Mouse (Mus musculus): ENCODE data around the gene Utp18.

Utp18 gene

DNA sequence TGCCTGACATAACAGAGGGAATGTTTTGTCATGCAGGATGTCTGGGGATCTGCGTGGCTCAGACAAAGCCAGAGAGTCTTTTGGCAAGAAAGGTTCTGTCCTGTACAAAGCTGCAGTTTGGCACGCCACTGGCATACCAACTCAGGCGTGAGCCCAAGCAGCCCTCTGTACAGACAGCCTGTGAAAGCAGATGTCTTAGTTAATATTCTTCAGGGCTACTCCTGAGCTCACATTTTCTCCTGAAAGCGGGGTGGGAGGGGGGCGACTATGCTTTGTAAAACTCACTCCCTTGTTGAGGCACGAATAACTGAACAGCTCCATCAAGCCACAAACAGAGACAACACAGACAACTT, 56.3 kb downstream of the Utp18 start:
- in situ Hi-C loops (cut with MboI, MseI), result no loop called here

DNA sequence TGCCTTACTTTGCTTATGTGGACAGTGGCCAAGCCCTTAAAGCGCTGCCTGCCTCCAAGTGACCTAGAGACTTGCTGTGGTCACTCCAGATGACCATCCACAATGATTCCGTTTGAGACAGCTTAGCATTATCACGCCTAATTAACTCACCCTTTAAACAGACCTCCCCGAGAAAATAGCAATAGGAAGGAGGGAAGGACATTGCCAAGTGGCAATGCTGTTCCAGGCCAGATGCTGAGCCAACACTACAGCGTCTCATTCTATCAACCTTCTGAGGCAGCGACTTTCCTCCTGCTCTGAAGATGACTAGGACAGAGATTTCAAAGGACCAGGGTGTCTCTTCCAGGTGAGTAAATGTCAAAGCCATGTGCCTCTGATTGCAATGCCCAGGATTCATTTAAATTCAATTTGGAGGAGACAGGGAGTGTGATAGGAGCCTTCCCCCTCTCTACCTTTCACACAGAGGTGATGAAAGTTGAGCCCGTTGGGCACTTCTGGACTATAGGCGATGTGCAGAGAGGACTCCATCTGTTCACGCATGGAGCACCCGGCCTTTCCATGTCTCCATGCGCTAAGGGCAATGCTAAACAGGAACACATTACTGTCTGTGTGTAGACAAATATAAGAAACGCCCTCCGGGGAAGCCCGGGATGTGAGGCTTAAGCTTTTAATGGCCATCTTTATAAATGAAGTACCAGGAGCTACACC, 56.8 kb downstream of the Utp18 start:
- in situ Hi-C loops (cut with MboI, MseI), result no loop called here

DNA sequence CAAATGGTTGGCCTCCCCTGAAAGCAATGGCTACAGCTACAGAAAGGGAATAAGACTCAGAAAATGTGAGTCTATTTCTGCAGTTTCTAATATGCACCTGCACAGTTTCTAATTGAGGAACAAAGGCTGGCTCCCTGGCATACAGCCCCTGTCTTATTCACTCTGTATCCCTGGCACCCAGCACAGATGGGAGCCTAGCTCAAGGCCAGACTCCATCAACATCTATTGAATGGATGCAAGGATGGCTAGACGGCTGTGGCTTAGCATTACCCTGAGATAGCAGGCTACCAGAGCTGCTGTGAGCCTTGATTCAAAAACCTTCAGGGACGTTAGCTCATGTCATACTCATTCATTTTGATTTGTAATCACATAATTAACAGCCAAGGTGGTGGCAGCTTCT, 63.3 kb downstream of the Utp18 start:
- in situ Hi-C loops (cut with MboI, MseI), result no loop called here

DNA sequence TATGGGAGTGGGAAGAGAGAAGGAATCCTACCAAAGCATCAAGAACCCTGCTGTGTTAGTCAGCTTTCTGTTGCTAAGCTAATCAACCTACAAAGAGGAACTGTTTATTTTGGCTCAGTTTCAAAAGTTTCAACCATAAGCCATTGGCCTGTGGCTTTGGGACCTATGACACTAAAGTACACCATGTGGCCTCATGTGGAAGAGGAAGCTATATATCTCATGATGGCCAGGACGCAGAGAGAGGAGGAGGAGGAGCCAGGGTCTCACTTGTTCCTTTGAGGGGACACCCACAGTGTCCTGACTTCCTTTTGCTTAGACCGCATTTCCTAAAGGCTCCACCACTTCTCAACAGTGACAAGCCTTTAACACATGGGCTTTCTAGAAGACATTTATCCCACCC, 64.0 kb downstream of the Utp18 start:
- in situ Hi-C loops (cut with MboI, MseI), result no loop called here

DNA sequence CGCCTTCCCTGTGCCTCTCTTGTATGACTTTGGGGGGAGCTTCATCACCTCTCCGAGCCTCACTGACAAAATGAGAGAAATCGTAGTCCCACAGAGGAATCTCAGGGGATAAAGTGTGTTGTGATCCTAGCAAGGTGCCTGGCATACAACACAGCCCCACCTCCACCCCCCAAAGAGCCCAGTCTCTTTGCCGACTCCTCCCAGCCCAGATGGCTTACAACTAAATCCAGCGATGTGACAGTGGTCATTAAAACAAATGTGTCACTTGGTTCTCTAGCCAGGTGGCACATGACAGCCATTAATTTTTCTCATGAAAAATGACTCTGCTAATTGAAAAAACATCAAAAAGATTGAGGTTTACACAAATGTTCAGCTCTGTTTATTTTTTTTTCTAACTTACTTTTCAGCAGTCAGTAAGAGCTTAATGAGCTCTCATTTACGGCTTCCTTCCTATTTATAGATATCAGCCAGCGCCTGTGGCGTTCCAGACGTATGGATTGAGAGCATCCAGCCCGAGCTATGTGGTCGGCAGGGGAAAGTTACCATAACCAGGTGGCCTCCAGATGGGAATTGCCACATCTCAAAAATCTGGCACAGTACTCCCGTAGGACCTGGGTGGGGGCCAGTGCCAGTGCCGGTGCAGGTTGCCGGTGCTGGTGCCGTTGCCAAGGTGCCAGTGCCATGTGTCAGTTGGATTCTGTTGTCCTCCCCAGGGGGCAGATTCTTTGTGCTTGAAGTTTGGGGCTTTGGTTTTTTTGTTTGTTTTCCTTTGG, 67.4 kb downstream of the Utp18 start:
- in situ Hi-C loops (cut with MboI, MseI), result no loop called here

DNA sequence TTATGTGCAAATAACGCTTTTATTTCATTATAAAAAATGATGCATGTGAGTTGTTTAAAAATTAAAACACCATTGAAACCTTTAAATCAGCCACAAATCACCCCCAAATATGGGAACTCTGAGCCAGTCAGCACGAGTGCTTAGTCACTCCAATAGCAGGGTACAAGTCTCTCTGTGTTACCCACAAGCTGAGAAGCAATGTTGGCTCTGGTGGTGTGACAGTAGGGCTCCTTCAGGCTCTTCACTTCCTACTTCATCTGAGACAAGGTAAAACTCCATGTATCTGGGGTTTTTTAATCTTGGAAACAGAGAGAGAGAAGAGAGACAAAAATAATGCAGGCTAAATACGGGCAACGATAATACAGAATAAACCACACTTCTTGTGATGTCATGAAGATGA, 72.6 kb downstream of the Utp18 start:
- in situ Hi-C loops (cut with MboI, MseI), result loop anchor here (5.0 kb wide), 1 partner anchor 306 kb away; no protein-coding TSS in a partner anchor

DNA sequence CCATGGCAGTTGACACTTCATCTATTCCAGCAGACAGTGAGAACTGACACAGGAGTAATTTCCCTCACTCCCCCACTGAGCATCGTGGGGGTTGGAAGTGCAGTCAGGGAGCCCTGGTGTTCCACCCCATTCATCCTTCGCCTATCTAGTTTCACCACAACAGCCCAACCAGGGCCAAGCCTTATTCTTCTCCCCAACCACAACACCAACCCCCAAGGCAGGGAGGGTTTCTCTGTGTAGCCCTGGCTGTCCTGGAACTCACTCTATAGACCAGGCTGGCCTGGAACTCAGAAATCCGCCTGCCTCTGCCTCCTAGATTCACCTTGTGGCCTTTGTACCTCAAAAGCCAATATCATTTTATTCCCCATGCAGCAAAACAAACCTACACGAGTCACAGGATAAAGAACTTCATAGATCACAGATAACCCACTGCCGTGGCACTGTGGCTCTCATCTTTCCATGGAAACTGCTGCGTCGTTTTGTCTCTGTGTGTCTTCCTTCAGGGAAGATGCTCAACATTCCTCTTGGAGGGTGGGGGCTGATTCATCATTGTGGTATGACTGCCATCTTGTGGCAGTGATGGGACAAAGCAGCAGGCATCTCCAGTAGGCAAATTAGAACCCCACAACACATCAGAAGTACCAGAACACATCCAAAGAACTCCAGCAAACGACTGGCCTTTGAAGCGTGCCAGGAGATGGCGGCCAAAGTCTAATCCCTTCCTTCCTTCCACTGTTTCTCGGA, 73.3 kb downstream of the Utp18 start:
- in situ Hi-C loops (cut with MboI, MseI), result loop anchor here (5.0 kb wide), 1 partner anchor 305 kb away; no protein-coding TSS in a partner anchor
